Mouse (Mus musculus) intestine, embryonic 15.5 days (tissue): Measurements from ENCODE around the gene Tomm34. TPM values are rescaled to one million over a fixed set of nuclear protein-coding genes. Genes with fewer than 3 reads are reported as not detected.

Source experiments
- ATAC-seq: fragments of 200-750 bp; cut with Nextera tagmentation; 2 replicates; pipeline ENCODE4 v1.8.0; 2017; ENCODE audit warnings: moderate TSS enrichment, moderate library complexity
- H3K27ac ChIP-seq: fragments of 300-500 bp; sonication (generic); 2 replicates; pipeline ENCODE4 v1.5.1; 2015; ENCODE audit warnings: mild to moderate bottlenecking, inconsistent platforms
- H3K27me3 ChIP-seq: fragments of 300-500 bp; sonication (generic); replicated peaks from 2 replicates; pipeline ENCODE4 v1.6.1; 2015; ENCODE audit warnings: inconsistent platforms
- H3K36me3 ChIP-seq: fragments of 300-500 bp; sonication (generic); 2 replicates; pipeline ENCODE4 v1.6.1; 2015; ENCODE audit warnings: inconsistent platforms
- H3K4me1 ChIP-seq: fragments of 300-500 bp; sonication (generic); replicated peaks from 2 replicates; pipeline ENCODE4 v1.6.1; 2015; ENCODE audit warnings: inconsistent platforms
- H3K4me2 ChIP-seq: fragments of 300-500 bp; sonication (generic); replicated peaks from 2 replicates; pipeline ENCODE4 v1.6.1; 2015; ENCODE audit warnings: mild to moderate bottlenecking, inconsistent platforms
- H3K4me3 ChIP-seq: fragments of 300-500 bp; sonication (generic); replicated peaks from 2 replicates; pipeline ENCODE4 v1.5.1; 2015; ENCODE audit warnings: inconsistent platforms
- H3K9ac ChIP-seq: fragments of 300-500 bp; sonication (generic); 2 replicates; pipeline ENCODE4 v1.6.1; 2015; ENCODE audit warnings: inconsistent platforms
- H3K9me3 ChIP-seq: fragments of 300-500 bp; sonication (generic); 2 replicates; pipeline ENCODE4 v1.6.1; 2016; ENCODE audit warnings: inconsistent platforms
- WGBS: fragments of 180-500 bp; shearing (Covaris S2); methylation state at CpG from one replicate; pipeline ENCODE4 v1.1.7; 2015; 5-methylcytosine and 5-hydroxymethylcytosine counted together
- polyA plus RNA-seq: library from polyadenylated mRNA; unstranded; fragments of >200 nt; fragmentation: Nextera tagmentation; extraction: Ambion mirVana; gene quantifications from 2 replicates; pipeline ENCODE4 v1.2.1, GENCODE M21; 2015

Gene Tomm34
- polyA plus RNA-seq: 52.8 and 55.4 TPM in 2 replicates

DNA sequence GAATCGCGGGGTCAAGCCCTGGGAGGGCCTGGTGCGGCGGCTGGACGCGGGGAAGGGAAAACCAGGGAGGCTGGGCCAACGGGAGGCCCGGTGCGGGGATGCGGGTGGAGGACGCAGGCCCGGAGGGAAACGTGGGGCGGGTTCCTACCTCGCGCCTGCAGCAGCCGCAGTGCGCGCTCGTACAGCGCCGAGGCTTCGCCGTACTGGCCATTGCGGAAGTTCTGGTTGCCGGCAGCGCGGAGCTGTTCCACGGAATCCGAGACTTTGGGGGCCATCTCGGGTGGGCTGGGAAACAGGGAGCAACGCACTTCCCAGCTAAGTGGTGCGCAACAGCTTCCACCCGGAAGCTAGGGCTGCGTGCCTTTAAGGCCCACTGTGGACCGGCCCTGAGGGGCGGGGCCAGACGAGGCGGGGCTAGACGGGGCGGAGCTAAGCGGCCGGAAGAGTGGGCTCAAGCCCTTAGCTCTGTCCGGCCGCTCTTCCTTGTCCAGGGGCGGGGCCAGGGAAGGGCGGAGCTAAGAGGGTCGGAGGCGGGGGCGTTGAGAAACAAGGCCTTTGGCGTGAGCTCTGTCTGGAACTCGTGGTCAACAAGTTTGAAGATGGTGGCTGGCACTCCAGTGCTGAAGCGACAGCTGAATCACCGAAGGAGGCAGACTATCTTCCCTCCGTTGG lies at the start of gene Tomm34:
Gene Tomm34, minus strand, starts transcription at position 405 of the 672 bp plus-strand sequence.
- WGBS: under 1% methylated on average over 54 of the region's 55 CpGs
- Histone ChIP-seq H3K4me1 (peaks cover 16% of the 10 kb centered on the region; the same call in 1 of the 2 replicates), H3K9me3 (no peaks in the 10 kb centered on the region), H3K9ac (peak within 1 kb of the TSS; percentile 94), H3K4me2 (peak within 1 kb of the TSS; percentile 89), H3K36me3 (peaks cover 7% of the 10 kb centered on the region; the same call in 1 of the 2 replicates), H3K27me3 (no peaks in the 10 kb centered on the region), H3K27ac (peak within 1 kb of the TSS; percentile 85), H3K4me3 (peak within 1 kb of the TSS; percentile 99)
- ATAC-seq: peak; percentile 97

DNA sequence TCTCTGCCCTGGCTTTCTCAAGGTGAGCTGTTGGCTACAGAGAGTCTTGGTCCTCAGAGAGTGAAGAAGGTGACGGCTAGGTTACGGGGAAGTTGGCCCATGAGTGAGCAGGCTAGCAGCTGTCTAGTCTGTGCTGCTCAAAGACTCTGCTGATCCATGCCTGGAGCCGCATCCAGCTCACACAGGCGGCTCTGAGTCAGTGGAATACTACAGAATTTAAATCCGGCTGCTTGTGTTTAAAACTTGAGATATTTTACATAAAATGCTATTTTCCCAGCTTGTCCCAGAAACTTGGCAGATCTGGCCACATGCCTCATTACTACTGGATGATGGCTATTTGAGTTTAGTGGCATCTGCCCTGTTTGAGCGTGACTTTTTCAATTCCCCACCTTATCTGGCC lies 48.5 kb upstream of the Tomm34 start:
- Histone ChIP-seq H3K4me3 (no peak overlapping the region), H3K36me3 (peaks cover 12% of the 10 kb centered on the region; the same call in 1 of the 2 replicates), H3K4me1 (no peaks in the 10 kb centered on the region), H3K27ac (no peak overlapping the region), H3K9me3 (no peaks in the 10 kb centered on the region), H3K27me3 (no peaks in the 10 kb centered on the region), H3K9ac (no peak overlapping the region), H3K4me2 (no peak overlapping the region)
- WGBS: 91% methylated on average over 6 of the region's 6 CpGs
- ATAC-seq: no peak

GRCm38 (mm10) chr2:164115531-164115930 lies 44.6 kb upstream of the Tomm34 start:
- no peak overlapping the region for H3K4me3 ChIP-seq
- no peak for ATAC-seq
- H3K9me3 ChIP-seq: no peaks in the 10 kb centered on the region
- no peak overlapping the region for H3K4me2 ChIP-seq
- 89% methylated on average over 10 of the region's 10 CpGs for WGBS
- H3K36me3 ChIP-seq: peaks cover 12% of the 10 kb centered on the region; the same call in 1 of the 2 replicates
- H3K27ac ChIP-seq: no peak overlapping the region
- no peaks in the 10 kb centered on the region for H3K27me3 ChIP-seq
- H3K4me1 ChIP-seq: no peaks in the 10 kb centered on the region
- H3K9ac ChIP-seq: no peak overlapping the region

GRCm38 (mm10) chr2:164114051-164114450 lies 43.1 kb upstream of the Tomm34 start:
- Histone ChIP-seq H3K9ac (no peak overlapping the region), H3K4me1 (no peaks in the 10 kb centered on the region), H3K4me2 (no peak overlapping the region), H3K27ac (no peak overlapping the region), H3K27me3 (no peaks in the 10 kb centered on the region), H3K9me3 (no peaks in the 10 kb centered on the region), H3K36me3 (peaks cover 3% of the 10 kb centered on the region; the same call in 1 of the 2 replicates), H3K4me3 (no peak overlapping the region)
- 85% methylated on average over 6 of the region's 6 CpGs for WGBS
- ATAC-seq: no peak

DNA sequence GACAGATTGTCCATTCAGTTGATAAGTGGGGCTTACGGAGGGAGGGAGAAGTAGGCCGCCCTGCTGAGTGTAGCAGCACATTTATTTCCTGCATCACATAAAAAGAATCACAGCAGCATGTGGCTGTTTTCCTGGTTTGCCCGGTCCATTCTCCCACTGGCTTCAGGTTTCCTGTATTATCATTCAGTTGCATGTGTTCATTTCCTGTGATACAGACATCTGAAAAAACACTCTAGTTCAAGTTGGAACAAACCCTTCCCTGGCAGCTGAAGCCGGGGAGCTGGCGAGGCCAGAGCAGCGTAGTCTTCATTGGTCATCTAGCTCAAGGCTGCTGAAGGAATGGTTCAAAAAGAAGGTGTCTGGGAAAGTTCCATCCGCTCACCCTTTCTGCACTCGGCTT lies 40.6 kb upstream of the Tomm34 start:
- H3K4me1 ChIP-seq: peaks cover 3% of the 10 kb centered on the region
- H3K27me3 ChIP-seq: no peaks in the 10 kb centered on the region
- no peak overlapping the region for H3K27ac ChIP-seq
- H3K9me3 ChIP-seq: no peaks in the 10 kb centered on the region
- no peak overlapping the region for H3K4me3 ChIP-seq
- H3K4me2 ChIP-seq: no peak overlapping the region
- H3K36me3 ChIP-seq: no peaks in the 10 kb centered on the region; the same call in 1 of the 2 replicates
- 83% methylated on average over 8 of the region's 8 CpGs for WGBS
- H3K9ac ChIP-seq: no peak overlapping the region
- ATAC-seq: no peak

DNA sequence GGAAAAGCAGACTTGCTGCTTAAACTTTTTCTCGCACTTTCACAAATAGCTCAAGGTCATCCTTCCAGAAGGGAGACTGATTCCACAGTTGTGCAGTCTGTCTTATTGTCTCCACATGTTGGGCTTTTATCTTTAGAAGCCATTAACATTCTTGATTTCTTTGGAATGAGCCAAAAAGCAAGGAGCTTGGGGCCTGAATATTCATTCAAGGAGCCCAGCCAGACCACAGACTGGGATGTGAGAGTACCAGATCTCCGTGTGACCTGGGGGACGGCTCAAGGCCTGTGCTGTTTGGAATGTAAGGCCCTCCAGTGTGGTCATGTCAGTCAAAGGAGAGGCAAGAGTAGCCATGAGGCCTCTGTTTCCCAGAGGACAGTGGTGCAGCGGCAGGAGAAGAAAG lies 37.5 kb upstream of the Tomm34 start:
- no peaks in the 10 kb centered on the region; the same call in 1 of the 2 replicates for H3K36me3 ChIP-seq
- no peak overlapping the region for H3K9ac ChIP-seq
- H3K27me3 ChIP-seq: no peaks in the 10 kb centered on the region
- no peak overlapping the region for H3K4me2 ChIP-seq
- H3K9me3 ChIP-seq: no peaks in the 10 kb centered on the region
- H3K4me1 ChIP-seq: peaks cover 3% of the 10 kb centered on the region
- no peak overlapping the region for H3K4me3 ChIP-seq
- H3K27ac ChIP-seq: no peak overlapping the region
- no peak for ATAC-seq
- WGBS: 59% methylated on average over 4 of the region's 4 CpGs

DNA sequence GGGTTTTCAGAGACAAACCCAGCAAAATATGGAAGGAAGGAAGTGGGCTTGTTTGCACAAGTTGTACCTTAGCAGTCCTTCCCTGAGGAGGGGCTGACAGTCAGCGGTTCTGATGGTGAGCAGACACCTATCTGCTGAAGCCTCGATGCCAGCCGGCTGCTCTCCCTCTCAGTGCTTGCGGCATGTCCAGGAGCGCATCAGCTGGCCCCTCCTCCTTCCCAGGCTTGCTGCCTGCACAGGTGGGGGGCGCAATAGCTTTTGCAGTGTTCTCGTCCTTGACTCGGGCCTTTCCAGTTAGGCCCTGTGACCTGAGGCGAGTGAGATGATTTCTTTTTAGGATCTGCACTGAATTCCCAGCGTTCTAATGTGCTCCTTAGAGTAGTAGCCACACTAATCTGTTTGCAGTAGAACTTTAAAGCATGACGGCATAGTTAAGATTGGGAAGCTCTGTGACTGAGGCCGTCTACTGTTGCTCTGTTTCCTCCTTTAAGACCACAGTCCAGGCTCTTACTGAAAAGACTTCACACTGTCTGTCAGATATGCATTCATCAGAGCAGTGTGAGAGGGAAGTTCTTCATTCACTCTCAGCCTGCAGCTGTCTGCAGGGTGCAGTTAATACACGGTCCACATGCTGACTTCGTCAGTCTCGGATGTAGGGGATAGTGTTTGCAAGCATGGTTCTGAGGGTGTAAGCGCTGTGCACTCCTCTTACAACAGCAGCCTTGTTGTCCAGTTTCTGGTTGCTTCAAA lies 36.3 kb upstream of the Tomm34 start:
- WGBS: 64% methylated on average over 16 of the region's 16 CpGs
- H3K4me3 ChIP-seq: no peak overlapping the region
- H3K27ac ChIP-seq: no peak overlapping the region
- H3K4me2 ChIP-seq: no peak overlapping the region
- H3K9me3 ChIP-seq: no peaks in the 10 kb centered on the region
- H3K4me1 ChIP-seq: peaks cover 3% of the 10 kb centered on the region
- H3K9ac ChIP-seq: no peak overlapping the region
- no peaks in the 10 kb centered on the region for H3K27me3 ChIP-seq
- H3K36me3 ChIP-seq: no peaks in the 10 kb centered on the region; the same call in 1 of the 2 replicates
- ATAC-seq: no peak

DNA sequence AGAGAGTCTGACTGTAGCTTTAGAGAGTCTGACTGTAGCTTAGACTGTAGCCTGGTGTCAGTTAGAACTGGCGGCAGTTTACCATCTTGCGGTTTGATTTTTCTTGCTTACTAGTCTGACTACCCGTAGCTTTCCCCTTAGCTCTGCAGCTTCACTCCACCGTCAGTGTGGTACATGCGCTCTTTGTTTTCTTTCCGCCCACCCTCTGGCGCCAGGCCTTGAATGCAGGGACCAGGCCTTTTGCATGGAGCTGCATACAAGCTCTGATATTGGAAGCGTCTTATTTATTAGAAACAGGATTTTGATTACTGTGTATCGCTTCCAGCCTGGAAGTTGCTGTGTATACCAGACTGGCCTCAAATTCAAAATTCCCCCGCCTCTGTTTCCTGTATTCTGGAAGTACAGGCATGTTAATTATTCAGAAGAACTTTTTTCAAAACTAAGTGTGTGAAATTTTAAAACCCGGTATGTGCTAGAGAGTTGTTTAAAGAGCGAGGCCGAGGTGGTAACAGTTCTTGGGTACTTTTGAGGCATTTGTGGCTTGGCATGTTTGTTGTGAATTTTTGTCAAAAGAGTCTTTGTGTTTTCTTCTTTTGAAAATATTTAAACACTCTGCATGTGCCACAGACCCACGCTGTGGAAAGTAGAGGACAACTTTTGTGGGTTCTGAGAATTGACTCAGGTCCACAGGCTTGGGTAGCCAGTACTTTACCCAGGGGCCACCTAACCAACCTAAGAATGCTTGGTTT lies 35.5 kb upstream of the Tomm34 start:
- no peaks in the 10 kb centered on the region; the same call in none of the 2 replicates for H3K36me3 ChIP-seq
- H3K9ac ChIP-seq: no peak overlapping the region
- H3K27me3 ChIP-seq: no peaks in the 10 kb centered on the region
- H3K9me3 ChIP-seq: no peaks in the 10 kb centered on the region
- no peak overlapping the region for H3K4me3 ChIP-seq
- no peak overlapping the region for H3K27ac ChIP-seq
- ATAC-seq: no peak
- no peak overlapping the region for H3K4me2 ChIP-seq
- H3K4me1 ChIP-seq: peaks cover 3% of the 10 kb centered on the region
- 87% methylated on average over 14 of the region's 14 CpGs for WGBS

- H3K4me1 ChIP-seq: peaks cover 3% of the 10 kb centered on the region
- H3K9ac ChIP-seq: no peak overlapping the region
- H3K36me3 ChIP-seq: peaks cover 8% of the 10 kb centered on the region
- H3K9me3 ChIP-seq: no peaks in the 10 kb centered on the region
- H3K27me3 ChIP-seq: no peaks in the 10 kb centered on the region
- 0 out of 2 replicates have a peak, but pooled peaks have one; percentile 28 for ATAC-seq
- H3K27ac ChIP-seq: no peak overlapping the region
- H3K4me2 ChIP-seq: no peak overlapping the region
- no peak overlapping the region for H3K4me3 ChIP-seq
- 24% methylated on average over 4 of the region's 4 CpGs for WGBS
These were observed 32.5 kb upstream of the Tomm34 start for GRCm38 (mm10) chr2:164103501-164103900.

DNA sequence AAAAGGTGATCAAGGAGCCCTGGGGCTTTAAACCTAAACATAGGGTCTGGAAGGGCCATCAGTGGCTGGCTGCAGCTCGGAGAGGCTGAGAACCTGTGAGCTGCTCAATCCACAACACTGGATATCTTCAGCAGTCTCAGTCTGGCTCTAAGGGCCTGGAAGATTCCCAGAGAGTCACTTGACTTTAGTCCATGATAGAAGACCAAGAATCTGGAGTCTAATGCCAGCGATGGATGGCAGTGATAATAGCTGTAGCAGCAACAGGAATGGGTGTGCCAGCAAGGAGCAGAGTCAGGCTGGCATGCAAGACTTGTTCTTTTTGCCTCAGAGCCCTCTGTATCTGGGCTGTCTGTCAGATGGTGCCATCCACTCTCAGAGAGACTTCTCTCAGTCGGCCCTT lies 31.4 kb upstream of the Tomm34 start:
- ATAC-seq: no peak
- WGBS: 86% methylated on average over 3 of the region's 3 CpGs

GRCm38 (mm10) chr2:164101936-164102335 lies 31.0 kb upstream of the Tomm34 start:
- Histone ChIP-seq H3K27ac (no peak overlapping the region), H3K9ac (no peak overlapping the region), H3K27me3 (no peaks in the 10 kb centered on the region), H3K4me3 (no peak overlapping the region), H3K9me3 (no peaks in the 10 kb centered on the region), H3K4me2 (no peak overlapping the region), H3K4me1 (no peaks in the 10 kb centered on the region), H3K36me3 (peaks cover 8% of the 10 kb centered on the region)
- 74% methylated on average over 1 of the region's 1 CpGs for WGBS
- ATAC-seq: no peak

More for the DNA sequence above, 31.4 kb upstream of the Tomm34 start:
- Histone ChIP-seq H3K9ac (no peak overlapping the region), H3K9me3 (no peaks in the 10 kb centered on the region), H3K27me3 (no peaks in the 10 kb centered on the region), H3K4me3 (no peak overlapping the region), H3K36me3 (peaks cover 8% of the 10 kb centered on the region), H3K4me2 (no peak overlapping the region), H3K27ac (no peak overlapping the region), H3K4me1 (peaks cover 3% of the 10 kb centered on the region; the same call in 1 of the 2 replicates)
